Mouse (Mus musculus): ENCODE data around the gene Olfr832. TPM values are rescaled to one million over a fixed set of nuclear protein-coding genes. Genes with fewer than 3 reads are reported as not detected.
"Not testable (repeated sequence)": the region's sequence is repeated elsewhere in the genome, so short reads cannot be mapped to it uniquely, and the experiment has no call there.

The Olfr832 gene
- not detected in 2 replicates for polyA plus RNA-seq (2015; fragmentation: Nextera tagmentation; extraction: Ambion mirVana)

DNA sequence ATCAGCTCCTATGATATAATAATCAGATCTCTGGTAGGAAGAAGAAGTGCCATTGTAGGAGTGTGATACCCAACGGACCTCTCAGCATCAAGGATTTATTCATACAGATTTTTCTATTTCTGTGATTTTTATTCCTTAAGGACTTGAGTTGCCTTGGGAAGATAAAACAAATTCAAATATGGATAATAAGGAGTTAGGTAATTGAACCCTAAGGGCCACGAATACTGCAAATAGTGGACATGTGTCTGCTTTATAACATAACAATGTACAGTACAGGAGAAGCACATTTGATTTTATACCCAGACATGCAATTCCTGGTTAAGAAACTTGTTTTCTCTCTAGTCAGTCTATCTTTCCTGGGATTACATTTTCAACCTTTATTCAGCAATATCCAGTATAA is at the start of gene Olfr832:
TSS of gene Olfr832 (plus strand) at position 301 of the 400 bp plus-strand sequence.
- not testable (repeated sequence) for H3K4me1 ChIP-seq (replicated peaks; ENCODE audit: control insufficient read depth, insufficient read depth); H3K27ac ChIP-seq (replicated peaks); DNase-seq (ENCODE audit: low spot score); H3K27me3 ChIP-seq (ENCODE audit: control insufficient read depth, insufficient read depth, low read length); H3K36me3 ChIP-seq (ENCODE audit: control insufficient read depth, insufficient read depth, low read length); H3K4me2 ChIP-seq (replicated peaks; ENCODE audit: low read depth); ATAC-seq (ENCODE audit: low FRiP score, low TSS enrichment); H3K9me3 ChIP-seq (ENCODE audit: control insufficient read depth, low read length); H3K9ac ChIP-seq (ENCODE audit: low read length); H3K4me3 ChIP-seq (ENCODE audit: low read depth, low read length)
- WGBS: 81% methylated on average over 2 of the region's 2 CpGs

GRCm38 (mm10) chr9:18907699-18908098 is 29.2 kb upstream of the Olfr832 start:
- H3K36me3 ChIP-seq (ENCODE audit: control insufficient read depth, insufficient read depth, low read length); H3K27me3 ChIP-seq (ENCODE audit: control insufficient read depth, insufficient read depth, low read length); H3K9ac ChIP-seq (ENCODE audit: low read length); H3K27ac ChIP-seq (replicated peaks); H3K4me3 ChIP-seq (ENCODE audit: low read depth, low read length); ATAC-seq (ENCODE audit: low FRiP score, low TSS enrichment); DNase-seq (ENCODE audit: low spot score); H3K4me1 ChIP-seq (replicated peaks; ENCODE audit: control insufficient read depth, insufficient read depth); H3K4me2 ChIP-seq (replicated peaks; ENCODE audit: low read depth); H3K9me3 ChIP-seq (ENCODE audit: control insufficient read depth, low read length): not testable (repeated sequence)
- 52% methylated on average over 2 of the region's 2 CpGs for WGBS

DNA sequence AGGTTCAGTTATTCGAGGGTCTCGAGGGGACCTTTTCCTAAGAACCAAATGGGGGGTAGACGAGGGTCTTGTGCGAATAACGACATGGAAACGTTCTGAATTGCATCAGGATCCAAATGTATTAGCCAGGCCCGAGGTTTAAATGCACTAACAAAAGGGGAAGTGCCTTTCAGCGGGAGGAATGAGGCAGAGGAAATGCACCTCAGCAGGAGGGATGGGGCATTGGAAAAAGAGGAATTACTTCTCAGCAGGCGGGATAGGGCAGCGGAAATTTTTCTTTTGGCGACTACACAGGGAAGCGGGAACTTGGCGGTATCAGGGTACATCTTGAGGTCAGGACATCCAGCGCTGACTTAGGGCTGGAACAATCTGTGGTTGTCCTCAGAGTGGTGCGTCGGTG is 9.0 kb upstream of the Olfr832 start:
- 84% methylated on average over 13 of the region's 16 CpGs for WGBS
- not testable (repeated sequence) for H3K4me2 ChIP-seq (replicated peaks; ENCODE audit: low read depth); H3K4me1 ChIP-seq (replicated peaks; ENCODE audit: control insufficient read depth, insufficient read depth); H3K9me3 ChIP-seq (ENCODE audit: control insufficient read depth, low read length); H3K27me3 ChIP-seq (ENCODE audit: control insufficient read depth, insufficient read depth, low read length); H3K9ac ChIP-seq (ENCODE audit: low read length); H3K36me3 ChIP-seq (ENCODE audit: control insufficient read depth, insufficient read depth, low read length); DNase-seq (ENCODE audit: low spot score); H3K4me3 ChIP-seq (ENCODE audit: low read depth, low read length); H3K27ac ChIP-seq (replicated peaks); ATAC-seq (ENCODE audit: low FRiP score, low TSS enrichment)

DNA sequence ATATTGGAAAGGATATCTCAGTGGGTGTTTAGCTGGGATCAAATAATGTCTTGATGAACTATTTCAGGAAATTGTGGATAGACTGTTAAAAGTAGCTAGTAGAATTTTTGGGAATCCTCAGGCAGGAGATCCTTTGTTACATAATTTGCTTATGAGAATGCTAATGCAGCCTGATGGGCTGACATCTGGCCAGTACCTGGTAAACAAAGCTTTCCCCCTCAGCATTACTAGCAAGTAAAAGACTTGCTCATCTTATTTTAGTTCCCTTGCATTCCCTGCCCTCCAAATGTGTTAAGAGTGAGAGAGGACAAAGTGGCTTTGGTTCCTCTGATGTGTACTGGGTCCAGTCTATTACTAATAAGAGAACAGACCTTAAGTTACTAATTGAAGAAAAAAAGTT is 25.1 kb downstream of the Olfr832 start:
- no peak overlapping the region for H3K4me3 ChIP-seq (ENCODE audit: low read depth, low read length)
- DNase-seq (ENCODE audit: low spot score): no peak
- no peak for TF ChIP-seq CTCF (IDR thresholded peaks at IDR 0.05; ENCODE audit: low read depth)
- TF ChIP-seq EP300 (optimal IDR thresholded peaks at IDR 0.05): no peak

GRCm38 (mm10) chr9:18987690-18988089 is 50.8 kb downstream of the Olfr832 start, which contains the start of gene Olfr834:
TSS of gene Olfr834 (plus strand) at chr9:18987990.
- TF ChIP-seq EP300 (optimal IDR thresholded peaks at IDR 0.05) (no peak), CTCF (IDR thresholded peaks at IDR 0.05; ENCODE audit: low read depth) (no peak)
- DNase-seq (ENCODE audit: low spot score): no peak
- no peaks in the 10 kb centered on the region for H3K9me3 ChIP-seq (ENCODE audit: control insufficient read depth, low read length)
- 77% methylated on average over 3 of the region's 3 CpGs for WGBS
- H3K27ac ChIP-seq (replicated peaks): no peak within 1 kb of the TSS
- H3K9ac ChIP-seq (ENCODE audit: low read length): no peak within 1 kb of the TSS
- H3K4me3 ChIP-seq (ENCODE audit: low read depth, low read length): no peak within 1 kb of the TSS
- no peaks in the 10 kb centered on the region for H3K4me1 ChIP-seq (replicated peaks; ENCODE audit: control insufficient read depth, insufficient read depth)
- ATAC-seq (ENCODE audit: low FRiP score, low TSS enrichment): no peak
- no peaks in the 10 kb centered on the region for H3K27me3 ChIP-seq (ENCODE audit: control insufficient read depth, insufficient read depth, low read length)
- H3K36me3 ChIP-seq (ENCODE audit: control insufficient read depth, insufficient read depth, low read length): no peaks in the 10 kb centered on the region
- H3K4me2 ChIP-seq (replicated peaks; ENCODE audit: low read depth): no peak within 1 kb of the TSS

More for the DNA sequence above, 25.1 kb downstream of the Olfr832 start:
- H3K27me3 ChIP-seq (ENCODE audit: control insufficient read depth, insufficient read depth, low read length): no peaks in the 10 kb centered on the region
- H3K4me1 ChIP-seq (replicated peaks; ENCODE audit: control insufficient read depth, insufficient read depth): no peaks in the 10 kb centered on the region
- H3K36me3 ChIP-seq (ENCODE audit: control insufficient read depth, insufficient read depth, low read length): no peaks in the 10 kb centered on the region
- H3K9me3 ChIP-seq (ENCODE audit: control insufficient read depth, low read length): no peaks in the 10 kb centered on the region
- no peak overlapping the region for H3K27ac ChIP-seq (replicated peaks)
- H3K9ac ChIP-seq (ENCODE audit: low read length): no peak overlapping the region
- no peak overlapping the region for H3K4me2 ChIP-seq (replicated peaks; ENCODE audit: low read depth)
- ATAC-seq (ENCODE audit: low FRiP score, low TSS enrichment): no peak

Other genes starting within 250 kb of the Olfr832 start
- 0.04 TPM in 1 of 2 replicates, not detected in the other for gene Olfr24, start 173.1 kb upstream of the Olfr832 start, polyA plus RNA-seq (2015; fragmentation: Nextera tagmentation; extraction: Ambion mirVana)
- not detected in 2 replicates for gene Olfr828, start 117.6 kb upstream of the Olfr832 start, polyA plus RNA-seq (2015; fragmentation: Nextera tagmentation; extraction: Ambion mirVana)
- gene Olfr829, start 82.2 kb upstream of the Olfr832 start, polyA plus RNA-seq (2015; fragmentation: Nextera tagmentation; extraction: Ambion mirVana): not detected in 2 replicates
- gene Olfr830, start 62.4 kb upstream of the Olfr832 start, polyA plus RNA-seq (2015; fragmentation: Nextera tagmentation; extraction: Ambion mirVana): not detected in 2 replicates
- not detected in 2 replicates for gene Olfr834, start 50.9 kb downstream of the Olfr832 start, polyA plus RNA-seq (2015; fragmentation: Nextera tagmentation; extraction: Ambion mirVana)
- not detected in 2 replicates for gene Olfr835, start 95.6 kb downstream of the Olfr832 start, polyA plus RNA-seq (2015; fragmentation: Nextera tagmentation; extraction: Ambion mirVana)
- gene Olfr836, start 183.3 kb downstream of the Olfr832 start, polyA plus RNA-seq (2015; fragmentation: Nextera tagmentation; extraction: Ambion mirVana): not detected in 2 replicates
- not detected in 2 replicates for gene Olfr837, start 199.2 kb downstream of the Olfr832 start, polyA plus RNA-seq (2015; fragmentation: Nextera tagmentation; extraction: Ambion mirVana)
- not detected in 2 replicates for gene Olfr839-ps1, start 240.2 kb downstream of the Olfr832 start, polyA plus RNA-seq (2015; fragmentation: Nextera tagmentation; extraction: Ambion mirVana)